Mouse (Mus musculus) CD4-positive helper T cell, adult 2 months (primary cell): ENCODE results near the gene Phkg2.

Experiments used
- DNase-seq: peaks from one replicate; pipeline ENCODE4 v3.0.0-alpha.2; 2012; ENCODE audit warnings: low read depth, missing footprints, low spot score

Gene Phkg2

GRCm38 (mm10) chr7:127572895-127573471 lies at the start of gene Phkg2:
Gene Phkg2, plus strand, starts transcription at chr7:127573340.
- peak; percentile 97 for DNase-seq

- DNase-seq = no peak
These were observed 31.5 kb upstream of the Phkg2 start for GRCm38 (mm10) chr7:127541671-127542070.

GRCm38 (mm10) chr7:127549116-127549835 lies 23.9 kb upstream of the Phkg2 start:
- no peak for DNase-seq

GRCm38 (mm10) chr7:127551558-127551957 lies 21.6 kb upstream of the Phkg2 start:
- no peak for DNase-seq

- DNase-seq = no peak
These were observed 12.6 kb upstream of the Phkg2 start for GRCm38 (mm10) chr7:127560580-127560979.

- no peak for DNase-seq
These were observed 11.7 kb upstream of the Phkg2 start, which contains the start of gene Tmem265 for GRCm38 (mm10) chr7:127561340-127561858. Gene Tmem265, plus strand, starts transcription at chr7:127561390.

- DNase-seq = no peak
These were observed 8.6 kb upstream of the Phkg2 start for GRCm38 (mm10) chr7:127564381-127565150.

- DNase-seq = no peak
These were observed 416 bp downstream of the Phkg2 start for GRCm38 (mm10) chr7:127573503-127574008.

GRCm38 (mm10) chr7:127574115-127574514 lies 975 bp downstream of the Phkg2 start:
- DNase-seq = peak; percentile 36

- DNase-seq = no peak
These were observed 10.1 kb downstream of the Phkg2 start for GRCm38 (mm10) chr7:127583260-127583659.

GRCm38 (mm10) chr7:127585031-127585430 lies 11.9 kb downstream of the Phkg2 start:
- no peak for DNase-seq

- no peak for DNase-seq
These were observed 13.0 kb downstream of the Phkg2 start for GRCm38 (mm10) chr7:127586149-127586548.

- no peak for DNase-seq
These were observed 14.1 kb downstream of the Phkg2 start for GRCm38 (mm10) chr7:127587196-127587595.

GRCm38 (mm10) chr7:127588011-127588871 lies 15.1 kb downstream of the Phkg2 start, which contains the start of the genes Ccdc189 and Rnf40:
Gene Ccdc189, minus strand, starts transcription at chr7:127588595.
Gene Rnf40, plus strand, starts transcription at chr7:127588767.
- DNase-seq = peak; percentile 96

- DNase-seq = no peak
These were observed 15.8 kb downstream of the Phkg2 start for GRCm38 (mm10) chr7:127588901-127589300.

GRCm38 (mm10) chr7:127589637-127590036 lies 16.5 kb downstream of the Phkg2 start:
- no peak for DNase-seq

GRCm38 (mm10) chr7:127591108-127591507 lies 18.0 kb downstream of the Phkg2 start:
- DNase-seq = no peak

GRCm38 (mm10) chr7:127592575-127592974 lies 19.4 kb downstream of the Phkg2 start:
- no peak for DNase-seq

GRCm38 (mm10) chr7:127596747-127597146 lies 23.6 kb downstream of the Phkg2 start:
- no peak for DNase-seq

- DNase-seq = no peak
These were observed 27.5 kb downstream of the Phkg2 start for GRCm38 (mm10) chr7:127600612-127601011.

GRCm38 (mm10) chr7:127601735-127602134 lies 28.6 kb downstream of the Phkg2 start:
- no peak for DNase-seq
